Mouse (Mus musculus): ENCODE results near the gene Tead1. TPM values are rescaled to one million over a fixed set of nuclear protein-coding genes. Genes with fewer than 3 reads are reported as not detected.
A peak's percentile ranks its signal among the peaks of the same experiment; 100 is the strongest.

The Tead1 gene
- polyA plus RNA-seq, 1 experiment from 2014 or later, result 13.9 TPM

DNA sequence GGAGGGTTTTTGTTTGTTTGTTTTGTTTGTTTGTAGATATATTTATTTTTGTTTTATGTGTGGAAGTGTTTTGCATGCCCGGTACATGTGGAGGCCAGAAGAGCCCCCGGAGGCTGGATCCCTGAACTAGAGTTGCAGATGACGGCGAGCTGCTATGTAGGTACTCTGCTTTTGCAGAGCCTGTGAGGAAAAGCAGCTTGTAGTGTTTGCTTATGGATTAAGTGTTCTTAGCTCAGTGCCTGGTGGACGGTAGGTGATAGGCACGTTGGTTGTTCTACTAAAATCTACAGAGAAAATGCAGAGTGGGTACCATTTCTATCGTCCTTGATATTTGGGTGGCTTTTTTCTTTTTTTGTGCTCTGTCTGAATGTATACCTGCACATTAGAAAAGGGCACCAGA lies 192.6 kb downstream of the Tead1 start:
- H3K36me3 ChIP-seq (ENCODE audit: control insufficient read depth, insufficient read depth, low read length), result no peaks in the 10 kb centered on the region; the same call in 1 of the 2 replicates
- no peaks in the 10 kb centered on the region for H3K9me3 ChIP-seq (ENCODE audit: control insufficient read depth, low read length)
- no peak for ATAC-seq (ENCODE audit: low read depth)
- no peaks in the 10 kb centered on the region for H3K4me1 ChIP-seq (ENCODE audit: control insufficient read depth, insufficient read depth, low read length)
- H3K27ac ChIP-seq (ENCODE audit: low read depth, low read length), result no peak overlapping the region
- H3K9ac ChIP-seq (replicated peaks; ENCODE audit: low read depth, low read length), result no peak overlapping the region
- H3K4me3 ChIP-seq (ENCODE audit: low read depth, low read length), result no peak overlapping the region
- WGBS, result 92% methylated on average over 7 of the region's 7 CpGs
- no peaks in the 10 kb centered on the region for H3K27me3 ChIP-seq (ENCODE audit: control insufficient read depth, insufficient read depth, low read length)
- no peak overlapping the region for H3K4me2 ChIP-seq (ENCODE audit: low read depth, low read length)

DNA sequence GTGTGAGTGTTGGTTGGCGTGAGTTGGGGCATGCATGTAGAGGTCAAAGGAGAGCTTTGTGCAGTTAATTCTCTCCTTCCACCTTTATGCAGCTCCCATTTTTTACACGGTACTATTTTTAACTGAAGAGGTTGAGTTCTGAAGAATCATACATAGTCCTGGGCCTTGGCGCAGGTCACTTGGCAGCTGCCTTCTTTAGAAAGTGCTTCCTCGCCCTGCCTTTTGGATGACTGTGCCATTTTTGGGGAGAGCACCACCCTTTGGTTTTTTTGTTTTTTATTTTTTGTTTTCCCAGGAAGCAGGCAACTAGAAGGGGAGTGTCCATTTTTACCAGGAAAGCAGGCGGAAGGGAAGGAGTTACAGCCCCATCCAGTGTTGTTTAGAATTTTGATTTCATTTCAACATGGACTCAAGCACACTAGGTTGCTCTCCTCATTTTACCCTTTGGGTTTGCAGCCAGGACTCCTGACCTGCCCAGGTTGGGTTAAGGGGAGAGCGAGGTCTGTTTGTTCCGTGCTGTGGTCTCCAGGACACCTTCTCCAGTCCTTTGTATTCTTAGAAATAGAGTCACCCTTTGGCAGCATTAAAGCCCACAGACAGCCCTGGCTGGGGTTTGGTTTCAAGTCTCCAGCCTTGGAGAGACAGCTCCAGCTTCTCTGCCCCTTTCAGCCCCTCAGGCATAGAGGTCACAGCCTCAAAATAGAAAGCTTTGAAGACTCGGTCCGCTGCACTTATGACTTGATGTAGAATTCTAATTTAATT lies 193.5 kb downstream of the Tead1 start:
- H3K27ac ChIP-seq (ENCODE audit: low read depth, low read length), result no peak overlapping the region
- no peak overlapping the region for H3K4me3 ChIP-seq (ENCODE audit: low read depth, low read length)
- WGBS, result 86% methylated on average over 9 of the region's 9 CpGs

DNA sequence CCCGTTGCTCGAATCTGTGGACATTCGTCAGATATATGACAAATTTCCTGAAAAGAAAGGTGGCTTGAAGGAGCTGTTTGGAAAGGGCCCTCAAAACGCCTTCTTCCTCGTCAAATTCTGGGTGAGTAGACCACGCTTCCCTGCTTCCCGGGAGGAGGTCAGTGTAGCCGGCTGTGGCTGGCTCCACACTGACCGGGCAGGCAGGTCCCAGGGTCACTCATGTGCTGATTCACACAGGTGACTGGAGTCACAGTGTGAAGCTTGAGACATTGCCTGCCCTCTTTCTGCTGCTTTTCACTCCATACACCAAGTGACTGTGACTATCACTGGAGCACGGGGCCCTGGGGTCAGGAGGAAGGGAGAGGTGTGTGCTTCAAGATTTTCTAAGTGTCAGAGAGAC lies 197.0 kb downstream of the Tead1 start:
- H3K36me3 ChIP-seq (ENCODE audit: control insufficient read depth, insufficient read depth, low read length), result no peaks in the 10 kb centered on the region; the same call in 1 of the 2 replicates
- no peaks in the 10 kb centered on the region for H3K4me1 ChIP-seq (ENCODE audit: control insufficient read depth, insufficient read depth, low read length)
- H3K27me3 ChIP-seq (ENCODE audit: control insufficient read depth, insufficient read depth, low read length), result no peaks in the 10 kb centered on the region
- no peak overlapping the region for H3K27ac ChIP-seq (ENCODE audit: low read depth, low read length)
- no peak for ATAC-seq (ENCODE audit: low read depth)
- H3K4me3 ChIP-seq (ENCODE audit: low read depth, low read length), result no peak overlapping the region
- WGBS, result 92% methylated on average over 10 of the region's 10 CpGs
- H3K4me2 ChIP-seq (ENCODE audit: low read depth, low read length), result no peak overlapping the region
- H3K9ac ChIP-seq (replicated peaks; ENCODE audit: low read depth, low read length), result no peak overlapping the region
- no peaks in the 10 kb centered on the region for H3K9me3 ChIP-seq (ENCODE audit: control insufficient read depth, low read length)

More for the DNA sequence above, 193.5 kb downstream of the Tead1 start:
- H3K4me2 ChIP-seq (ENCODE audit: low read depth, low read length), result no peak overlapping the region
- H3K9ac ChIP-seq (replicated peaks; ENCODE audit: low read depth, low read length), result no peak overlapping the region
- no peaks in the 10 kb centered on the region for H3K4me1 ChIP-seq (ENCODE audit: control insufficient read depth, insufficient read depth, low read length)
- no peaks in the 10 kb centered on the region for H3K9me3 ChIP-seq (ENCODE audit: control insufficient read depth, low read length)
- H3K27me3 ChIP-seq (ENCODE audit: control insufficient read depth, insufficient read depth, low read length), result no peaks in the 10 kb centered on the region
- ATAC-seq (ENCODE audit: low read depth), result no peak
- no peaks in the 10 kb centered on the region; the same call in 1 of the 2 replicates for H3K36me3 ChIP-seq (ENCODE audit: control insufficient read depth, insufficient read depth, low read length)

DNA sequence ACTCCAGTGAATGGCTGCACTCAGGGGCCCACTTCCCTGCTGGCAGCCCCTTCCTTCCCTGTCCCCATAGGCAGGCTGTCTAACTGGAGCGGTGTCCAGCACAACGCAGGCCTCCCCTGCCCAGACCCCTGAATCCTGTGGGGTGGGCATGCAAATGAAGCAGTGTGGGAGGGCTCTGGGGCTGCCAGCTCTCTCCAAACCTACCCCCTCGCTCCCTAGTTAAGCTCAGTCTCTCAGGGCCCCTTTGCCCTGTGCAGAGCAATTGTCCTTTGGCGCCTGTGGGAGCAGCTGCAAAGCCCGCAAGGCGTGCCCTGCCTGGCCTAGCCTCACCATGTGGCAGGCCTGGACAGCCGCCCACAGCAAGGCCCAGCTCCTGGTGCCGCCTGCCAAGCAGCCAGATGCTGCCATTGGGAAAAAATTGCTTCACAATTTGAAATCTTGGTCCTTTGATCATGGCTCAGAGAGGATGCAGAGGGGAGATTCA lies 204.7 kb downstream of the Tead1 start:
- 8% methylated on average over 8 of the region's 8 CpGs for WGBS
- H3K9ac ChIP-seq (replicated peaks; ENCODE audit: low read depth, low read length), result no peak overlapping the region; the same call in 1 of the 2 replicates
- no peak overlapping the region for H3K4me2 ChIP-seq (ENCODE audit: low read depth, low read length)
- H3K36me3 ChIP-seq (ENCODE audit: control insufficient read depth, insufficient read depth, low read length), result no peaks in the 10 kb centered on the region
- no peaks in the 10 kb centered on the region for H3K27me3 ChIP-seq (ENCODE audit: control insufficient read depth, insufficient read depth, low read length)
- peak overlapping the region; percentile 69 for H3K27ac ChIP-seq (ENCODE audit: low read depth, low read length)
- H3K4me3 ChIP-seq (ENCODE audit: low read depth, low read length), result no peak overlapping the region
- H3K9me3 ChIP-seq (ENCODE audit: control insufficient read depth, low read length), result no peaks in the 10 kb centered on the region
- peaks cover 14% of the 10 kb centered on the region for H3K4me1 ChIP-seq (ENCODE audit: control insufficient read depth, insufficient read depth, low read length)
- ATAC-seq (ENCODE audit: low read depth), result peak; percentile 93

- ATAC-seq (ENCODE audit: low read depth), result no peak
- Histone ChIP-seq H3K27ac (ENCODE audit: low read depth, low read length) (no peak overlapping the region), H3K4me1 (ENCODE audit: control insufficient read depth, insufficient read depth, low read length) (peaks cover 14% of the 10 kb centered on the region), H3K4me2 (ENCODE audit: low read depth, low read length) (no peak overlapping the region), H3K4me3 (ENCODE audit: low read depth, low read length) (no peak overlapping the region), H3K9me3 (ENCODE audit: control insufficient read depth, low read length) (no peaks in the 10 kb centered on the region), H3K9ac (replicated peaks; ENCODE audit: low read depth, low read length) (no peak overlapping the region), H3K36me3 (ENCODE audit: control insufficient read depth, insufficient read depth, low read length) (no peaks in the 10 kb centered on the region), H3K27me3 (ENCODE audit: control insufficient read depth, insufficient read depth, low read length) (no peaks in the 10 kb centered on the region)
- 89% methylated on average over 8 of the region's 8 CpGs for WGBS
These were observed 206.4 kb downstream of the Tead1 start for GRCm38 (mm10) chr7:112885546-112885945.

DNA sequence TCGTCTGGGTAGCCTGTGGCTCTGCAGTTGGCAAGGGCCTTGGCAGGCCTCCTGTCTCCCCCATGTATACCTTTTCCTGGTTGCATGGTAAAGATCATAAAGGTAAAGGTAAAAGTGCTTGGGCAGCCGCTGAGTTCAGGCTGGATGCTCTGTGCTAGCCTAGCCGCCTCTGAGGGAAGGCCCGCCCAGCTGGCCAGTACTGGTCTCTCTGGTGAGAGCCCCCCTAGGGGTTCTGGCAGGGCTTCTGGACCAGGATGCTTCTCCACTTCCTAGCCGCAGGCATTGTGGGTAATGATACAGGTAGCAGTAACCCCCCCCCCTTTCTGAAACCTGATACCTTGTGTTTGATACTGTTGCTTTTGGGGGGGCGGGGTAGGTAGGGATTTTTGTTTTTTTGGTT lies 212.8 kb downstream of the Tead1 start:
- no peaks in the 10 kb centered on the region for H3K9me3 ChIP-seq (ENCODE audit: control insufficient read depth, low read length)
- WGBS, result 87% methylated on average over 6 of the region's 6 CpGs
- no peaks in the 10 kb centered on the region for H3K36me3 ChIP-seq (ENCODE audit: control insufficient read depth, insufficient read depth, low read length)
- no peak for ATAC-seq (ENCODE audit: low read depth)
- no peaks in the 10 kb centered on the region for H3K27me3 ChIP-seq (ENCODE audit: control insufficient read depth, insufficient read depth, low read length)
- no peak overlapping the region for H3K4me2 ChIP-seq (ENCODE audit: low read depth, low read length)
- no peaks in the 10 kb centered on the region for H3K4me1 ChIP-seq (ENCODE audit: control insufficient read depth, insufficient read depth, low read length)
- no peak overlapping the region for H3K27ac ChIP-seq (ENCODE audit: low read depth, low read length)
- no peak overlapping the region for H3K4me3 ChIP-seq (ENCODE audit: low read depth, low read length)
- no peak overlapping the region for H3K9ac ChIP-seq (replicated peaks; ENCODE audit: low read depth, low read length)

DNA sequence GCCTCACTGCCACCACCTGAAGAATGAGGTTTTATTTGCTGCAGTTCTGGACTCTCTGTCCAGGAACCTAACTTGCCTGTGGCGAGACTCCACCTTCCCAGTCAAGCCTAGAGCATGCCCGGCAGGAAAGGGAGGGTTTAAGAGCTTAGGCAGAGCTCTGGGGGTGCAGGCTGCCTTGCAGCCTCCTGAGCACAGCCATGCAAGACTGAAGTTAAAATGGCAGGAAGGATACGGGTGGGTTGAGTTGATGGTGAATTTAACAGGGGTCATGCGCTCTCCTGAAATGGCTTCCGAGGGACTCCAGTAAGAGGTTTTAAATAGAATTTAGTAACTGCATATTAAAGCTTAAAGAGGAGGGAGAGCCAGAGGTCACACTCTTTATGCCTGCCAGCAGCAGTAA lies 213.5 kb downstream of the Tead1 start:
- no peaks in the 10 kb centered on the region for H3K9me3 ChIP-seq (ENCODE audit: control insufficient read depth, low read length)
- H3K36me3 ChIP-seq (ENCODE audit: control insufficient read depth, insufficient read depth, low read length), result no peaks in the 10 kb centered on the region
- no peak overlapping the region for H3K4me2 ChIP-seq (ENCODE audit: low read depth, low read length)
- H3K27ac ChIP-seq (ENCODE audit: low read depth, low read length), result no peak overlapping the region
- H3K27me3 ChIP-seq (ENCODE audit: control insufficient read depth, insufficient read depth, low read length), result no peaks in the 10 kb centered on the region
- no peaks in the 10 kb centered on the region for H3K4me1 ChIP-seq (ENCODE audit: control insufficient read depth, insufficient read depth, low read length)
- no peak for ATAC-seq (ENCODE audit: low read depth)
- H3K4me3 ChIP-seq (ENCODE audit: low read depth, low read length), result no peak overlapping the region
- no peak overlapping the region for H3K9ac ChIP-seq (replicated peaks; ENCODE audit: low read depth, low read length)
- WGBS, result 72% methylated on average over 5 of the region's 5 CpGs

GRCm38 (mm10) chr7:112896363-112896762 lies 217.2 kb downstream of the Tead1 start:
- Histone ChIP-seq H3K27me3 (ENCODE audit: control insufficient read depth, insufficient read depth, low read length) (no peaks in the 10 kb centered on the region), H3K9me3 (ENCODE audit: control insufficient read depth, low read length) (no peaks in the 10 kb centered on the region), H3K36me3 (ENCODE audit: control insufficient read depth, insufficient read depth, low read length) (no peaks in the 10 kb centered on the region), H3K4me2 (ENCODE audit: low read depth, low read length) (no peak overlapping the region), H3K4me3 (ENCODE audit: low read depth, low read length) (no peak overlapping the region), H3K4me1 (ENCODE audit: control insufficient read depth, insufficient read depth, low read length) (no peaks in the 10 kb centered on the region), H3K9ac (replicated peaks; ENCODE audit: low read depth, low read length) (no peak overlapping the region), H3K27ac (ENCODE audit: low read depth, low read length) (no peak overlapping the region)
- 82% methylated on average over 2 of the region's 2 CpGs for WGBS
- ATAC-seq (ENCODE audit: low read depth), result no peak

- Histone ChIP-seq H3K4me2 (ENCODE audit: low read depth, low read length) (no peak overlapping the region), H3K4me1 (ENCODE audit: control insufficient read depth, insufficient read depth, low read length) (no peaks in the 10 kb centered on the region), H3K27ac (ENCODE audit: low read depth, low read length) (no peak overlapping the region), H3K27me3 (ENCODE audit: control insufficient read depth, insufficient read depth, low read length) (no peaks in the 10 kb centered on the region), H3K4me3 (ENCODE audit: low read depth, low read length) (no peak overlapping the region), H3K9me3 (ENCODE audit: control insufficient read depth, low read length) (no peaks in the 10 kb centered on the region), H3K36me3 (ENCODE audit: control insufficient read depth, insufficient read depth, low read length) (no peaks in the 10 kb centered on the region), H3K9ac (replicated peaks; ENCODE audit: low read depth, low read length) (no peak overlapping the region)
- ATAC-seq (ENCODE audit: low read depth), result no peak
- WGBS, result 89% methylated on average over 7 of the region's 7 CpGs
These were observed 222.6 kb downstream of the Tead1 start for GRCm38 (mm10) chr7:112901710-112902109.

Measured in neural tube, embryonic 14.5 days (tissue).